Mouse (Mus musculus): ENCODE results near the gene Gm18596. TPM values are rescaled to one million over a fixed set of nuclear protein-coding genes. Genes with fewer than 3 reads are reported as not detected.
"Not testable (repeated sequence)": the region's sequence is repeated elsewhere in the genome, so short reads cannot be mapped to it uniquely, and the experiment has no call there.

Gm18596 gene
- not detected in 2 replicates for polyA plus RNA-seq (2014; fragmentation: Nextera tagmentation; extraction: Ambion mirVana)

DNA sequence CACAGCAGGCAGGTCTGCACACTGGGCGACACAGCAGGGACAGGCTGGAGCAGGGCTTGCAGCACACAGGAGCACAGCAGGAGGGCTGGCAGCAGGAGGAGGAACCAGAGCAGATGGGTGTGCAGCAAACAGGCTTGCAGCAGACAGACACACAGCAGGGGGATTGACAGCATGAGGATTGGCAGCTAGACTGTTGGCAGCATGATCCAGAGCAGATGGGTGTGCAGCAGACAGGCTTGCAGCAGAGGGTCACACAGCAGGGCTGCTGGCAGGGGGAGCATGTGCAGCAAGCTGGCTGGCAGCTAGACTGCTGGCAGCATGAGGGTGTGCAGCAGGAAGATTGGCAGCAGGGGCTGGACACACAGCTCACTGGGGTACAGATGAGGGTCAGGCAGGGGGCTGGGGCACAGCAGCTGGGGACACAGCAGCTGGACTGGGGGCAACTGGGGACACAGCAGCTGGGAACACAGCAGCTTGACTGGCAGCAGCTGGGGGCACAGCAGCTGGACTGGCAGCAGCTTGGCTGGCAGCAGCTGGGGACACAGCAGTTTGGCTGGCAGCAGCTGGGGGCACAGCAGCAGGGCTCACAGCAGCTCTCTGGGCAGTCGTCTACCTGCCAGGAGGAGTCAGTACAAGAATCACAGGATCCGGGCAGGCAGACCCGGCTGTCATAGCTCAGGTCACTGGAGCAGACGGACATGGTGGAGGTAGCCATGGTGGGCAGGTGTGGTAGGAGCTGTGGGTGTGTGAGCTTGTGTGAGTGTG, at the start of gene Gm18596:
TSS of gene Gm18596 (minus strand) at position 715 of the 765 bp plus-strand sequence.
- WGBS = 51% methylated on average over 4 of the region's 5 CpGs
- not testable (repeated sequence) for H3K4me2 ChIP-seq (replicated peaks; ENCODE audit: low read depth, low read length); H3K9ac ChIP-seq (ENCODE audit: low read depth, low read length); H3K27me3 ChIP-seq (ENCODE audit: control insufficient read depth, insufficient read depth, low read length); DNase-seq (ENCODE audit: low spot score); H3K4me1 ChIP-seq (replicated peaks; ENCODE audit: control insufficient read depth, insufficient read depth, low read length); H3K27ac ChIP-seq (ENCODE audit: low read depth, low read length); H3K4me3 ChIP-seq (ENCODE audit: low read depth, low read length); H3K9me3 ChIP-seq (ENCODE audit: control insufficient read depth, low read length); ATAC-seq (ENCODE audit: low FRiP score); H3K36me3 ChIP-seq (ENCODE audit: control insufficient read depth, insufficient read depth, low read length)

DNA sequence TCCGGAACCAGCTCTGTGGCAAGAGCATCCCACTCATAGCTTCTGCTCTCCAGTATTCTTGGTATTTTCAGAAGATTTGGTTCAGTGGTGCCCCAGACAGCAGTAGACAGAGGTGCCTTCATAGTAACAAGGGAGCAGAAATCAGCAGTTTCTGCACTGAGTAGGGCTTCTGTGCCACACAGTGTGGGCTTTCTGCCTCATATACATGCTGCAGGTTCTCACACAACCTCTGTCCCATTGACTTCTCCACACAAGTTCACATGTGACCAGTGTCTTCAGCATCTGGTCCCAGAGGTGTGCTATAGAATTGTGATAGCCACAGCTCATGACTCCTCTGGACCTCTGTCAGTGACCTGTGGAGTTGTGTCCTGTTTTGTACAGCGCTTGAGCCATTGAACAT, 46.2 kb upstream of the Gm18596 start:
- WGBS = 89% methylated on average over 2 of the region's 2 CpGs
- Histone ChIP-seq H3K4me3 (ENCODE audit: low read depth, low read length) (no peak overlapping the region), H3K27me3 (ENCODE audit: control insufficient read depth, insufficient read depth, low read length) (no peaks in the 10 kb centered on the region)

DNA sequence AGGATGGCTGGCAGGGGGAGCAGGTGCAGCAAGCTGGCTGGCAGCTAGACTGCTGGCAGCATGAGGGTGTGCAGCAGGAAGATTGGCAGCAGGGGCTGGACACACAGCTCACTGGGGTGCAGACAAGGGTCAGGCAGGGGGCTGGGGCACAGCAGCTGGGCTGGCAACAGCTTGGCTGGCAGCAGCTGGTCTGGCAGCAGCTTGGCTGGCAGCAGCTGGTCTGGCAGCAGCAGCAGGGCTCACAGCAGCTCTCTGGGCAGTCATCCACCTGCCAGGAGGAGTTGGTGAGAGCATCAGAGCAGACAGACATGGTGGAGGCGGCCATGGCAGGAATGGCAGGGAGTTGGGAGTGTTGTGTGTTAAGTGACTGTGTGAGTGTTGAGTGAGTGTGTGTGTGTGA, 45.4 kb upstream of the Gm18596 start, which contains the start of gene Gm7137:
TSS of gene Gm7137 (minus strand) at position 325 of the 400 bp plus-strand sequence.
- not testable (repeated sequence) for DNase-seq (ENCODE audit: low spot score); ATAC-seq (ENCODE audit: low FRiP score); H3K4me2 ChIP-seq (replicated peaks; ENCODE audit: low read depth, low read length)

More for the DNA sequence above, 46.2 kb upstream of the Gm18596 start:
- H3K4me1 ChIP-seq (replicated peaks; ENCODE audit: control insufficient read depth, insufficient read depth, low read length) = no peaks in the 10 kb centered on the region
- no peak for ATAC-seq (ENCODE audit: low FRiP score)
- H3K27ac ChIP-seq (ENCODE audit: low read depth, low read length) = no peak overlapping the region
- no peaks in the 10 kb centered on the region for H3K36me3 ChIP-seq (ENCODE audit: control insufficient read depth, insufficient read depth, low read length)
- H3K9me3 ChIP-seq (ENCODE audit: control insufficient read depth, low read length) = no peaks in the 10 kb centered on the region
- DNase-seq (ENCODE audit: low spot score) = no peak
- no peak overlapping the region for H3K4me2 ChIP-seq (replicated peaks; ENCODE audit: low read depth, low read length)
- no peak overlapping the region for H3K9ac ChIP-seq (ENCODE audit: low read depth, low read length)

DNA sequence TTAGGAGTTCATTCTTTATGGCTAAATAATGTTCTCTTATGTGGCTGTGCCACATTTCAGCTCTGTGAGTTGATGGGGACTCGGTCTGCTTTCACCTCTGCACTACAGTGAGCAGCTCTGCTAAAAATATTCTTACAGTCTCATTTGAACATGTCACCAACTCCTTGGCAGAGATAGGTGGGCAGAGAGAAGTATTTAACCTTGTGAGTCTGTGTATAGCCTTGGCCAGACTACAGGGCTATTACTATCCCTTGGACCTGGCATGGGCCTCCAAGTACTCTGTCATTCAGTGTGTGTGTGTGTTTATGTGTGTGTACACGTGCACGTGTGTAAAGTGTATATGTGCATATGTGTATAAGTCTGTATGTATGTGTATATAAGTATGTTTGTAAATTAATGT, 41.0 kb upstream of the Gm18596 start:
- not testable (repeated sequence) for H3K27me3 ChIP-seq (ENCODE audit: control insufficient read depth, insufficient read depth, low read length); H3K36me3 ChIP-seq (ENCODE audit: control insufficient read depth, insufficient read depth, low read length); DNase-seq (ENCODE audit: low spot score); H3K9ac ChIP-seq (ENCODE audit: low read depth, low read length); H3K4me2 ChIP-seq (replicated peaks; ENCODE audit: low read depth, low read length); H3K27ac ChIP-seq (ENCODE audit: low read depth, low read length); ATAC-seq (ENCODE audit: low FRiP score); H3K4me1 ChIP-seq (replicated peaks; ENCODE audit: control insufficient read depth, insufficient read depth, low read length); H3K4me3 ChIP-seq (ENCODE audit: low read depth, low read length); H3K9me3 ChIP-seq (ENCODE audit: control insufficient read depth, low read length)
- WGBS = 82% methylated on average over 1 of the region's 3 CpGs

More for the DNA sequence above, 45.4 kb upstream of the Gm18596 start, which contains the start of gene Gm7137:
- not testable (repeated sequence) for H3K27ac ChIP-seq (ENCODE audit: low read depth, low read length); H3K9me3 ChIP-seq (ENCODE audit: control insufficient read depth, low read length); H3K36me3 ChIP-seq (ENCODE audit: control insufficient read depth, insufficient read depth, low read length); H3K4me1 ChIP-seq (replicated peaks; ENCODE audit: control insufficient read depth, insufficient read depth, low read length); H3K9ac ChIP-seq (ENCODE audit: low read depth, low read length); H3K4me3 ChIP-seq (ENCODE audit: low read depth, low read length); H3K27me3 ChIP-seq (ENCODE audit: control insufficient read depth, insufficient read depth, low read length)
- WGBS = no CpG with 5 or more reads among the region's 1 CpGs

DNA sequence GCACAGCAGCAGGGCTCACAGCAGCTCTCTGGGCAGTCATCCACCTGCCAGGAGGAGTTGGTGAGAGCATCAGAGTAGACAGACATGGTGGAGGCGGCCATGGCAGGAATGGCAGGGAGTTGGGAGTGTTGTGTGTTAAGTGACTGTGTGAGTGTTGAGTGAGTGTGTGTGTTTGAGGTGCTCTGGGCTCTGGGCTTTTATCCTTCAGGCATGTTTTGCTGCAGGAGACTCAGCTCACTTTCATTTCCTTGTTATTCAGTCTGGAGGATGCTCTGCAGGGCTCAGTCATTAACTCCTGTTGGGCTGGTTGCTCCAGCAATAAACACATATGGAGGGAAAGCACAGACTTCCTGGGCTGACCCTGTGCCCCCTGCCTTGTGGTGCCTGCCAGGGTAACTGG, 40.0 kb upstream of the Gm18596 start, which contains the start of gene Gm3250:
TSS of gene Gm3250 (minus strand) at position 101 of the 400 bp plus-strand sequence.
- H3K27me3 ChIP-seq (ENCODE audit: control insufficient read depth, insufficient read depth, low read length); ATAC-seq (ENCODE audit: low FRiP score); H3K4me3 ChIP-seq (ENCODE audit: low read depth, low read length); H3K4me2 ChIP-seq (replicated peaks; ENCODE audit: low read depth, low read length); H3K36me3 ChIP-seq (ENCODE audit: control insufficient read depth, insufficient read depth, low read length); DNase-seq (ENCODE audit: low spot score); H3K9me3 ChIP-seq (ENCODE audit: control insufficient read depth, low read length); H3K4me1 ChIP-seq (replicated peaks; ENCODE audit: control insufficient read depth, insufficient read depth, low read length); H3K27ac ChIP-seq (ENCODE audit: low read depth, low read length); H3K9ac ChIP-seq (ENCODE audit: low read depth, low read length): not testable (repeated sequence)
- WGBS = 57% methylated on average over 1 of the region's 1 CpGs

DNA sequence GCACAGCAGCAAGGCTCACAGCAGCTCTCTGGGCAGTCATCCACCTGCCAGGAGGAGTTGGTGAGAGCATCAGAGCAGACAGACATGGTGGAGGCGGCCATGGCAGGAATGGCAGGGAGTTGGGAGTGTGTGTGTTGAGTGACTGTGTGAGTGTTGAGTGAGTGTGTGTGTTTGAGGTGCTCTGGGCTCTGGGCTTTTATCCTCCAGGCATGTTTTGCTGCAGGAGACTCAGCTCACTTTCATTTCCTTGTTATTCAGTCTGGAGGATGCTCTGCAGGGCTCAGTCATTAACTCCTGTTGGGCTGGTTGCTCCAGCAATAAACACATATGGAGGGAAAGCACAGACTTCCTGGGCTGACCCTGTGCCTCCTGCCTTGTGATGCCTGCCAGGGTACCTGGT, 34.4 kb upstream of the Gm18596 start, which contains the start of gene Gm7138:
TSS of gene Gm7138 (minus strand) at position 101 of the 400 bp plus-strand sequence.
- not testable (repeated sequence) for H3K9me3 ChIP-seq (ENCODE audit: control insufficient read depth, low read length); ATAC-seq (ENCODE audit: low FRiP score)
- 50% methylated on average over 1 of the region's 1 CpGs for WGBS

DNA sequence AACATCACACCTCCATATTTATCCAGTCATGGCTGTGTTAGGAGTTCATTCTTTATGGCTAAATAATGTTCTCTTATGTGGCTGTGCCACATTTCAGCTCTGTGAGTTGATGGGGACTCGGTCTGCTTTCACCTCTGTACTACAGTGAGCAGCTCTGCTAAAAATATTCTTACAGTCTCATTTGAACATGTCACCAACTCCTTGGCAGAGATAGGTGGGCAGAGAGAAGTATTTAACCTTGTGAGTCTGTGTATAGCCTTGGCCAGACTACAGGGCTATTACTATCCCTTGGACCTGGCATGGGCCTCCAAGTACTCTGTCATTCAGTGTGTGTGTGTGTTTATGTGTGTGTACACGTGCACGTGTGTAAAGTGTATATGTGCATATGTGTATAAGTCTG, 29.7 kb upstream of the Gm18596 start:
- not testable (repeated sequence) for H3K4me3 ChIP-seq (ENCODE audit: low read depth, low read length); H3K4me1 ChIP-seq (replicated peaks; ENCODE audit: control insufficient read depth, insufficient read depth, low read length); H3K27ac ChIP-seq (ENCODE audit: low read depth, low read length); H3K36me3 ChIP-seq (ENCODE audit: control insufficient read depth, insufficient read depth, low read length); H3K9ac ChIP-seq (ENCODE audit: low read depth, low read length); H3K27me3 ChIP-seq (ENCODE audit: control insufficient read depth, insufficient read depth, low read length); H3K9me3 ChIP-seq (ENCODE audit: control insufficient read depth, low read length); ATAC-seq (ENCODE audit: low FRiP score); H3K4me2 ChIP-seq (replicated peaks; ENCODE audit: low read depth, low read length); DNase-seq (ENCODE audit: low spot score)
- 86% methylated on average over 1 of the region's 3 CpGs for WGBS

More for the DNA sequence above, 34.4 kb upstream of the Gm18596 start, which contains the start of gene Gm7138:
- not testable (repeated sequence) for H3K9ac ChIP-seq (ENCODE audit: low read depth, low read length); H3K27ac ChIP-seq (ENCODE audit: low read depth, low read length); H3K4me1 ChIP-seq (replicated peaks; ENCODE audit: control insufficient read depth, insufficient read depth, low read length); H3K4me2 ChIP-seq (replicated peaks; ENCODE audit: low read depth, low read length); H3K4me3 ChIP-seq (ENCODE audit: low read depth, low read length); DNase-seq (ENCODE audit: low spot score); H3K36me3 ChIP-seq (ENCODE audit: control insufficient read depth, insufficient read depth, low read length); H3K27me3 ChIP-seq (ENCODE audit: control insufficient read depth, insufficient read depth, low read length)

DNA sequence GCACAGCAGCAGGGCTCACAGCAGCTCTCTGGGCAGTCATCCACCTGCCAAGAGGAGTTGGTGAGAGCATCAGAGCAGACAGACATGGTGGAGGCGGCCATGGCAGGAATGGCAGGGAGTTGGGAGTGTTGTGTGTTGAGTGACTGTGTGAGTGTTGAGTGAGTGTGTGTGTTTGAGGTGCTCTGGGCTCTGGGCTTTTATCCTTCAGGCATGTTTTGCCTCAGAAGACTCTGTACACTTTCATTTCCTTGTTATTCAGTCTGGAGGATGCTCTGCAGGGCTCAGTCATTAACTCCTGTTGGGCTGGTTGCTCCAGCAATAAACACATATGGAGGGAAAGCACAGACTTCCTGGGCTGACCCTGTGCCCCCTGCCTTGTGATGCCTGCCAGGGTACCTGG, 28.8 kb upstream of the Gm18596 start, which contains the start of gene Gm3238:
TSS of gene Gm3238 (minus strand) at position 101 of the 400 bp plus-strand sequence.
- not testable (repeated sequence) for H3K4me2 ChIP-seq (replicated peaks; ENCODE audit: low read depth, low read length); H3K9me3 ChIP-seq (ENCODE audit: control insufficient read depth, low read length); H3K27me3 ChIP-seq (ENCODE audit: control insufficient read depth, insufficient read depth, low read length); DNase-seq (ENCODE audit: low spot score); H3K4me3 ChIP-seq (ENCODE audit: low read depth, low read length); H3K36me3 ChIP-seq (ENCODE audit: control insufficient read depth, insufficient read depth, low read length); H3K4me1 ChIP-seq (replicated peaks; ENCODE audit: control insufficient read depth, insufficient read depth, low read length); H3K27ac ChIP-seq (ENCODE audit: low read depth, low read length); ATAC-seq (ENCODE audit: low FRiP score); H3K9ac ChIP-seq (ENCODE audit: low read depth, low read length)
- no CpG with 5 or more reads among the region's 1 CpGs for WGBS

DNA sequence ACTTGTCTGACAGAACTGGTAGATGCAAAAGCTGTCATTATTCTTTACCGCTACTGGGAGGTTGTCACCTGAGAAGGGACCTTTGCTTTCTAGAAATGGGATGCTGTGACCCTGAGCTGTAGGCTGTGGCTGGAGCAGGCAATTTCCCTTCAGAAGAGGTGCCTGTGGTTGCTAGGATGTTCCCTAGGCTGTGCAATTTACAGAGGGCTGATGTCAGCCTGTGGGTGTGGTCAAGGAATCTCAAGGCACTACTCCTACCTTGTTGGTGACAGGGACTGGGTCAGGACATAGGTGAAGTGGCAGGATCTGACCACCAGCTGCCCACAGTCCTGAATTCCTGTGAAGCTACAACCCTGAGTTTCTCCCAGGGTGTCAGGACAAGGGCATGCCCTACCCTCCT, 27.3 kb upstream of the Gm18596 start:
- DNase-seq (ENCODE audit: low spot score) = no peak
- Histone ChIP-seq H3K4me3 (ENCODE audit: low read depth, low read length) (no peak overlapping the region), H3K36me3 (ENCODE audit: control insufficient read depth, insufficient read depth, low read length) (no peaks in the 10 kb centered on the region), H3K27ac (ENCODE audit: low read depth, low read length) (no peak overlapping the region), H3K27me3 (ENCODE audit: control insufficient read depth, insufficient read depth, low read length) (no peaks in the 10 kb centered on the region), H3K4me1 (replicated peaks; ENCODE audit: control insufficient read depth, insufficient read depth, low read length) (no peaks in the 10 kb centered on the region), H3K9ac (ENCODE audit: low read depth, low read length) (no peak overlapping the region), H3K4me2 (replicated peaks; ENCODE audit: low read depth, low read length) (no peak overlapping the region), H3K9me3 (ENCODE audit: control insufficient read depth, low read length) (no peaks in the 10 kb centered on the region)
- 95% methylated on average over 1 of the region's 1 CpGs for WGBS
- no peak for ATAC-seq (ENCODE audit: low FRiP score)
